Mouse (Mus musculus): ENCODE measurements around the gene Gm10972.
"Not testable (repeated sequence)": the region's sequence is repeated elsewhere in the genome, so short reads cannot be mapped to it uniquely, and the experiment has no call there.

Gm10972 gene

GRCm38 (mm10) chr3:94642495-94643162 lies at the start of gene Gm10972:
Gm10972 (plus strand) TSS chr3:94643112.
- ATAC-seq (ENCODE audit: low TSS enrichment): not testable (repeated sequence)

GRCm38 (mm10) chr3:94595871-94596287 lies 47.0 kb upstream of the Gm10972 start:
- no peak for ATAC-seq (ENCODE audit: low TSS enrichment)

GRCm38 (mm10) chr3:94597224-94597779 lies 45.6 kb upstream of the Gm10972 start:
- no peak for ATAC-seq (ENCODE audit: low TSS enrichment)

DNA sequence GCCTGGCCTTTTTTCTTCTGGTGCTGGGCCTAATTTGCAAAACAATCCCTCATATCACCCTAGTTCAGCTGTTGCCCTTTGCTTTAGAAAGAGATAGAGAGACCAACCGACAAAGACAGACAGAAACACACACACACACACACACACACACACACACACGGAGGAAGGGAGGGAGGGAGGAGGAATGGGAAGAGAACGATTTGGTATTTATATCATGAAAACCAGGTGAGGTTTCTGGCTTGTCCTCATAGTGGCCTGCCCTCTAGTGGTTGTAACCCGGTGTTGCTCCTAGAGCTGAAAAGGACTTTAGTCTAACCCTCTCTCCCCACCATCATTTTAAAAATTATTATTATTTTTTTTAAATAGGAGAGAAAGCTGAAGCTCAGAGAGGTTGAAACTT lies 41.0 kb upstream of the Gm10972 start:
- peak; percentile 85 for ATAC-seq (ENCODE audit: low TSS enrichment)

- no peak for ATAC-seq (ENCODE audit: low TSS enrichment)
Observed at GRCm38 (mm10) chr3:94609621-94610020, 33.3 kb upstream of the Gm10972 start.

DNA sequence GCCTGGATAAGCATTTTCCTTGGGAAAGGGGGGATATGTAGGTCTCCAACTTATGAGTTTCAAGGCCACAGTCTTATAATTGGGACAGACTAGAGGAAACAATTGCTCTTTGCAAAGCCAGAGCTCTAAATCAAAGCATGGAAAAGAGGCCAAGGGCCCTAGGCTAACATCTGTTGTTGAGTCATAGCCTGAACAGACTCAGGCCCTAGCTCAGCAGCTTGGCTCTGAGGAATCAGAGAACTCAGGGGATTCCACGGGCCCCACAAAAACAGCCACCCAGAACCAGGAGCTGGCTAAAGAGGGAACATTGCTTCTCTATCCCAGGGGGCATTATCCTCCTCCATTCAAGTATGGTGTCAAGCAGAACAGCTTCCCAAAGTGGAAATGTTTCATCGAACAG lies 32.3 kb upstream of the Gm10972 start:
- ATAC-seq (ENCODE audit: low TSS enrichment): peak; percentile 42

DNA sequence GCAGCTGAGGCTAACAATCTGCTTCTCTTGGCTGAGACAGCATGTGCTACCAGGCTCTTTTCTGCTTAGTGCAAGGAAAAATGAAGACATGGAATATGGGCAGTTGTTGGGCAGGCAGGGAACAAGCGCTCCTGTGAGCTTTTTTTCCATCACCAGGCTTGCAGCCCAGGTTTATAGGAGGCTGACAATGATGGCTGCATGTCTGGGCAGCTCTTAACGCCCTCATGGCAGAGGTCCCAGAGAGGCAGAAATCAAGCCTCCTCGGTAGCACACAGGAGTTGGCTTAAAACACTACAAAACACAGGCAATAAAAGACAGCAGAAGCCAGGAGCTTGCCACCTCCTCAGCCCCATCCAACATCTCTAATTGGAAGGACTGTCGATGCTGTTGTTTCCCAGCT lies 31.6 kb upstream of the Gm10972 start:
- ATAC-seq (ENCODE audit: low TSS enrichment): peak; percentile 84

GRCm38 (mm10) chr3:94611834-94612233 lies 31.1 kb upstream of the Gm10972 start:
- 0 out of 2 replicates have a peak, but pooled peaks have one; percentile 7 for ATAC-seq (ENCODE audit: low TSS enrichment)

GRCm38 (mm10) chr3:94612274-94612673 lies 30.6 kb upstream of the Gm10972 start:
- no peak for ATAC-seq (ENCODE audit: low TSS enrichment)

DNA sequence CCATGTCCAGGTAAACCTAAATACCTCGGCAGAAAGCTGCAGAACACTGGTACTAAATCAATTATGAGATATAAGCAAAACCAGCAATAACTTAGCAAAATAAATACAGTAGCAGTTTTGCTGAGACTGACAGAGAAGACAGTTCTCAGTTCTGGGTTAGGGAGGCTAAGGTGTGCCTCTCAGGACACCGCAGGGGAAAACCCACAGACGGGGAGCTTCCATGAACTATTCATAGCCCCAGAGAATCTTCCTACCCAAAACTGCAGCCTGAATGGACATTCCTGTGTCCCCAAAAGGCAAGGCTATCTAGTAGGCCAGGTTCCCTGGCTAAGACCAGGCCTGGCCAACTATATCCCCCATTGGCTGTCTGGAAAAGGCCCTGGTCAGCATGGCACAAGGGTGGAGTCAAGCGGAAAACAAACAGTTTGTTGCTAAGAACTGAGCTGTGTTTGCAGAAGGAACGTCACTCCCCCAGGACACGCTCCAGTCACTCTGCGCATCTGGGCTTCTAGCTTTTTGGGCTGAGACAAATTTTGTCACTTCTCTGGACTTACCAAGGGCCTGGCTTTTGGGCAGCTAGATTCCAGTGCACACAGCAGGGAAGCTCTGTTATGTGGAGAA lies 29.5 kb upstream of the Gm10972 start:
- no peak for ATAC-seq (ENCODE audit: low TSS enrichment)

DNA sequence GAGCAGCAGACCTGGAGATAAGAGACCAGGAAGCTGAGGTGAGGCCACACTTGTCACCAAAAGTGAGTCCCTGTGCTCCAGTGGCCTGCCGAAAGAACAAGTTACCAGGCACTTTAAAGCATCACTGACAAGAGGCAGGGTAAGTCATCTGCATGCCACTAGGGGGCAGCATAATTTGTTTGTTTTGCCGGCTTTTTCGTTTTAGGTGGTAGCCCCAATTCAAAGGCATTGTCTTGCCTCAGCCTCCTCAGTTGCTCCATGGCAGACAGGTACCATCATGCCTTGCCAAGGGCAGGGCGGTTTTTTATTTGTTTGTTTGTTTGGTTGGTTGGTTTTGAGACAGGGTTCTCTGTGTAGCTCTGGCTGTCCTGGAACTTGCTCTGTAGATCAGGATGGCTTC lies 26.2 kb upstream of the Gm10972 start:
- ATAC-seq (ENCODE audit: low TSS enrichment): peak; percentile 55; the same call in 1 of the 2 replicates

- no peak for ATAC-seq (ENCODE audit: low TSS enrichment)
Observed at GRCm38 (mm10) chr3:94621740-94622507, 21.0 kb upstream of the Gm10972 start.

GRCm38 (mm10) chr3:94622550-94622949 lies 20.4 kb upstream of the Gm10972 start:
- no peak for ATAC-seq (ENCODE audit: low TSS enrichment)

DNA sequence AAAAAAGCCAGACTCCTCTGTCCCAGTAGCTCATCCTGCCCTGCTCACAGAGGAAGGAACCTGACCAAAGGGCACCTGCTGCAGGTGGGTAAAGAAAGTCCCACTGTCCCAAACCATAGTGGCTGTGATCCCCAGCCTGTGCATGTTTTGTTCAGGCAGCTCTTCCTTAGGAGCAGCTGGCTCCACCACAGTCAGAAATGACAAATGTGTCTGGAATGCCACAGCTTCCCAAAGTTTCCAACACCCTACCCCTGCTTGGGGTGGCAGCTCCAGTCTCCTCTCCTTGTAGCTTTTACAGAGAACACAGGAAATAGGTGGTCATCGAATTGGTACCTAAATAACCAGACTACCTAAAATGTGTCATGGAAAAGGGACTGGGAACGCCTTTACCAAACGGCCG lies 18.6 kb upstream of the Gm10972 start:
- no peak for ATAC-seq (ENCODE audit: low TSS enrichment)

DNA sequence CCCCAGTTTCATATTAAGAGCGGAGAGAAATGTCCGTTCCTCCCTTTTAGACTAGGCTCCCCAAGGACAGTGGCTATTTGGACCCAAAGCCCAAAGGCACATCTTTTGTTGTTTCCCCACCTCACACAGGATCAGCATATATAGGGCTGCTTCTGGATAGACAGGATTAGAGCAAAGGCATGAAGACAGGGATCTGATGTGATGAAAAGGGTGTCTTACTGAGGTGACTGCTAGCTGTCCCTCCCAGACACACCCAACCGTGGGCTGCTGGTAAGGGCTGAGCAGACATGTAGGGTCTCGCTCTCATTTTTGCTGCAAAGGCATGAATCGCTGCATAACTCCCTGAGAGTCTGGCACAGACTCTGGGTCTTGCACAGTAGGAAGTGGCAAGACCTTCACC lies 14.2 kb upstream of the Gm10972 start:
- no peak for ATAC-seq (ENCODE audit: low TSS enrichment)

GRCm38 (mm10) chr3:94629876-94630275 lies 13.0 kb upstream of the Gm10972 start:
- ATAC-seq (ENCODE audit: low TSS enrichment): no peak

- ATAC-seq (ENCODE audit: low TSS enrichment): peak; percentile 84
Observed at GRCm38 (mm10) chr3:94648755-94649590, 6.1 kb downstream of the Gm10972 start.

DNA sequence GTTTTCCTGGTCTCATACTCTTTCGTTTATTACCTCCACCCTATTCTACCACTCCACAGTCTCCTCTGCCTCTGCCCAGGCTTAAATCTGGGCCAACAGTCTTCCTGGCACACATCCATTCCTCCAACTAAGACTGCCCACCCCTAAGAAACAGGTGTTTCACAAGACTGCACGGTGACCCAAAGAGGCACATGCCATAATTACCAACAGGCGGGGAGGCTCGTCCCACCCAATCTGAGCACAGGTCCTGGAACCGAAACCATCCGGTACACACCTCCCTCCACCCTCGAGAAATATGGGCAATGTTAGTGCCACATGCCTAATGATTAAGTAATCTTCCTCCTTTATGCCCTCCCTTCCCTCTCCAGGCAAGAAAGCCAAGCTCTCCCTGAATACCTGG lies 7.5 kb downstream of the Gm10972 start:
- no peak for ATAC-seq (ENCODE audit: low TSS enrichment)

DNA sequence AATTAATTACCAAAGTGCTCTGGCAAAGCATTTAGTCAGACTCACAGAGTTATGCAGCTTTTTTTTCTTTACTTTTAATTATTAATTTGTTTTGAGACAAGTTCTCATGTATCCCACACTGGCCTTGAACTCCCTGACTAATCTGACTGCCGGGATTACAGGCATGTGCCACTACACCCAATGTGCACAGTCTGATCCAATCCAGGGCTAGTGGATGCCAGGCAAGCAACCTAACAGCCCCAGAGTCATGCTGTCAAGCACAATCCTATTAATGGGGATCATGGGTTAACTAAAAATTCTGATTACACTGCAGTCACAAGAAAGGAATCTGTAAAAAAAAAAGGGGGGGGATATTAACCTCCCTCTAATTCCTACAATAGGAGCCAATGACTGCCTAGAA lies 11.1 kb downstream of the Gm10972 start:
- not testable (repeated sequence) for ATAC-seq (ENCODE audit: low TSS enrichment)

GRCm38 (mm10) chr3:94657852-94658739 lies 15.2 kb downstream of the Gm10972 start:
- not testable (repeated sequence) for ATAC-seq (ENCODE audit: low TSS enrichment)

DNA sequence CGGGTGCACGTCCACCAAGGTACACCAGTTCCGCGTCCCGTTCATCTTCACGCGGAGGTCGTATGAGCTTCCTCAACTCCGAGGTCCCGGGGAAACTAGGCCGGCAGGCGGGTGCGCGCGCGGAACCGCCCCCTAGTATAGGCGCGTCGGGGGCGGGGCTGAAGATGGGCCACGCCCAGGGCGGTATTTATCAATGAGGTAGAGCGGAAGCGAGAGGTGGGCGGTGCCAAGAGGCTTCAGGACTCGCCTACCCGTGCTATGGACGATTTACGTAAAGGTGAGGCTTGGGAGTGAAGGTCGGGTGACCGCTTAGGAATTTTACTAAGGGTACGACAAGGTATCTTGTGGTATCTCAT lies 15.8 kb downstream of the Gm10972 start, which contains the start of gene Tuft1:
Gene Tuft1 (minus strand): TSS at position 133 of the 356 bp plus-strand sequence.
- peak; percentile 89 for ATAC-seq (ENCODE audit: low TSS enrichment)
